Mouse (Mus musculus) limb, embryonic 14.5 days (tissue): ENCODE measurements at regions not wholly inside any gene's neighbourhood (a gene's known extent, or its start where the extent isn't known, plus 50 kb on each side); places are given as distances from the start of the nearest gene placed in this dataset.

Source experiments
- ATAC-seq: fragments of 200-750 bp; cut with Nextera tagmentation; 2 replicates; pipeline ENCODE4 v1.8.0; 2017; ENCODE audit warnings: low read depth, moderate number of reproducible peaks, moderate TSS enrichment; ENCODE audit not compliant: low FRiP score
- DNase-seq: peaks from one replicate; pipeline ENCODE4 v3.0.0-alpha.2; 2015; ENCODE audit warnings: low spot score
- H3K27ac ChIP-seq: fragments of 300-500 bp; sonication (generic); replicated peaks from 2 replicates; pipeline ENCODE4 v1.5.1; 2014; ENCODE audit warnings: low read depth, mild to moderate bottlenecking, low read length, moderate library complexity, mixed read lengths
- H3K27me3 ChIP-seq: fragments of 300-500 bp; sonication (generic); 2 replicates; pipeline ENCODE4 v1.6.1; 2014; ENCODE audit warnings: low read length, mixed read lengths; ENCODE audit not compliant: control insufficient read depth, insufficient read depth
- H3K36me3 ChIP-seq: fragments of 300-500 bp; sonication (generic); 2 replicates; pipeline ENCODE4 v1.6.1; 2014; ENCODE audit warnings: mild to moderate bottlenecking, low read length, moderate library complexity, mixed read lengths; ENCODE audit not compliant: control insufficient read depth, insufficient read depth
- H3K4me1 ChIP-seq: fragments of 300-500 bp; sonication (generic); 2 replicates; pipeline ENCODE4 v1.6.1; 2014; ENCODE audit warnings: antibody characterized with exemption, low read length, mixed read lengths; ENCODE audit not compliant: control insufficient read depth, insufficient read depth
- H3K4me2 ChIP-seq: fragments of 300-500 bp; sonication (generic); replicated peaks from 2 replicates; pipeline ENCODE4 v1.6.1; 2014; ENCODE audit warnings: low read depth, mild to moderate bottlenecking, low read length, moderate library complexity; ENCODE audit not compliant: severe bottlenecking
- H3K4me3 ChIP-seq: fragments of 300-500 bp; sonication (generic); replicated peaks from 2 replicates; pipeline ENCODE4 v1.5.1; 2014; ENCODE audit warnings: low read length
- H3K9ac ChIP-seq: fragments of 300-500 bp; sonication (generic); 2 replicates; pipeline ENCODE4 v1.6.1; 2014; ENCODE audit warnings: mild to moderate bottlenecking, low read depth, low read length, moderate library complexity; ENCODE audit not compliant: severe bottlenecking
- H3K9me3 ChIP-seq: fragments of 300-500 bp; sonication (generic); 2 replicates; pipeline ENCODE4 v1.6.1; 2016; ENCODE audit warnings: low read length; ENCODE audit not compliant: control insufficient read depth
- POLR2A ChIP-seq: fragments of 200-500 bp; IDR thresholded peaks from 2 replicates; pipeline ENCODE4 v1.8.0; 2012; ENCODE audit warnings: inconsistent platforms, mild to moderate bottlenecking, moderate library complexity, borderline replicate concordance; ENCODE audit not compliant: insufficient read depth, insufficient read length; ENCODE audit errors: extremely low read depth
- WGBS: fragments of 180-500 bp; shearing (Covaris S2); extraction: QIAGEN DNeasy Blood & Tissue Kit; methylation state at CpG from one replicate; pipeline ENCODE4 v1.1.7; 2014; 5-methylcytosine and 5-hydroxymethylcytosine counted together

- H3K27ac ChIP-seq, result no peak overlapping the region
- TF ChIP-seq POLR2A, result no peak
- ATAC-seq, result no peak; the same call in 1 of the 2 replicates
Observed at GRCm38 (mm10) chr3:8310379-8311128, 1299.3 kb downstream of the Zfp704 start.

GRCm38 (mm10) chr3:8307296-8307695 lies 1302.6 kb downstream of the Zfp704 start:
- Histone ChIP-seq H3K4me2 (no peak overlapping the region), H3K36me3 (no peaks in the 10 kb centered on the region), H3K27me3 (no peaks in the 10 kb centered on the region), H3K9me3 (no peaks in the 10 kb centered on the region), H3K27ac (no peak overlapping the region), H3K4me1 (no peaks in the 10 kb centered on the region), H3K9ac (no peak overlapping the region), H3K4me3 (no peak overlapping the region)
- WGBS, result 63% methylated on average over 3 of the region's 3 CpGs
- ATAC-seq, result no peak
- DNase-seq, result no peak
- TF ChIP-seq POLR2A, result no peak

More at GRCm38 (mm10) chr3:8310379-8311128, 1299.3 kb downstream of the Zfp704 start:
- no peaks in the 10 kb centered on the region for H3K27me3 ChIP-seq
- H3K4me1 ChIP-seq, result no peaks in the 10 kb centered on the region
- WGBS, result 69% methylated on average over 4 of the region's 4 CpGs
- no peaks in the 10 kb centered on the region for H3K36me3 ChIP-seq
- H3K4me2 ChIP-seq, result no peak overlapping the region
- H3K4me3 ChIP-seq, result no peak overlapping the region
- no peaks in the 10 kb centered on the region for H3K9me3 ChIP-seq
- no peak overlapping the region for H3K9ac ChIP-seq
- DNase-seq, result no peak

- no peak overlapping the region for H3K9ac ChIP-seq
- no peak overlapping the region for H3K4me3 ChIP-seq
- ATAC-seq, result no peak
- no peaks in the 10 kb centered on the region for H3K27me3 ChIP-seq
- H3K9me3 ChIP-seq, result no peaks in the 10 kb centered on the region
- TF ChIP-seq POLR2A, result no peak
- DNase-seq, result no peak
- no peak overlapping the region for H3K4me2 ChIP-seq
- H3K27ac ChIP-seq, result no peak overlapping the region
- no peaks in the 10 kb centered on the region for H3K4me1 ChIP-seq
- H3K36me3 ChIP-seq, result no peaks in the 10 kb centered on the region
Observed at GRCm38 (mm10) chr3:8304784-8305183, 1305.1 kb downstream of the Zfp704 start.

DNA sequence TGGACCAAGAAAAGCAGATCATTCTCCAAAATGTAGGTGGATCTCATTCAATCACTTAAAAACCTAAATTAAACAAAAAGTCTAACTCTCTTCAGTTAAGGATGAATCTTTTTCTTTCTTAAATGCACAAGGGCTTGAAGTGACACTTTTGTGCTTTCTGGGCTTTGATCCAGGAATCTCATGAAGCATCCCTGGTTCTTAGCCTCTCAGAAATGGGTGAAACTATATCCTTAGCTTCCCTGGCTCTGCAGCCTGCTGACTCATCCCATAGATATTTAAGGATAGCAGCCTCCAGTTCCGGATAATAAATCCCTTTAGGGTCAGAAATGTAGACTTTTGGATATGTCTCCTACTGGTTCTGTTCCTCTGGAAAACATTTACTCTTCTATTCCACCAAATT lies 1316.8 kb downstream of the Zfp704 start:
- no peak overlapping the region for H3K4me2 ChIP-seq
- no peaks in the 10 kb centered on the region for H3K9me3 ChIP-seq
- DNase-seq (no peak), ATAC-seq (no peak)
- no peak overlapping the region for H3K9ac ChIP-seq
- no peaks in the 10 kb centered on the region for H3K27me3 ChIP-seq
- H3K4me3 ChIP-seq, result no peak overlapping the region
- 81% methylated on average over 1 of the region's 1 CpGs for WGBS
- no peak overlapping the region for H3K27ac ChIP-seq
- H3K4me1 ChIP-seq, result no peaks in the 10 kb centered on the region
- H3K36me3 ChIP-seq, result no peaks in the 10 kb centered on the region
- TF ChIP-seq POLR2A, result no peak

- H3K27me3 ChIP-seq, result no peaks in the 10 kb centered on the region
- 58% methylated on average over 2 of the region's 2 CpGs for WGBS
- no peaks in the 10 kb centered on the region for H3K9me3 ChIP-seq
- no peaks in the 10 kb centered on the region for H3K36me3 ChIP-seq
- ATAC-seq, result no peak
- no peak overlapping the region for H3K4me2 ChIP-seq
- TF ChIP-seq POLR2A, result no peak
- no peak for DNase-seq
- H3K4me3 ChIP-seq, result no peak overlapping the region
- H3K27ac ChIP-seq, result no peak overlapping the region
- H3K4me1 ChIP-seq, result no peaks in the 10 kb centered on the region
- H3K9ac ChIP-seq, result no peak overlapping the region
Observed at GRCm38 (mm10) chr3:8289558-8289957, 1320.3 kb downstream of the Zfp704 start.
